Mouse (Mus musculus): Measurements from ENCODE around the gene Dst. TPM values are rescaled to one million over a fixed set of nuclear protein-coding genes. Genes with fewer than 3 reads are reported as not detected.

The Dst gene
- 21.6 and 23.3 TPM in 2 replicates for polyA plus RNA-seq (2021; fragmentation: Nextera tagmentation)
- long read RNA-seq, experiment 1, partial matches to known transcripts, result 76 of 81 reads
- long read RNA-seq, experiment 1, other reads (novel, unspliced or antisense), result 5 of 81 reads
- long read RNA-seq, experiment 2, partial matches to known transcripts, result 35 of 49 reads
- long read RNA-seq, experiment 2, other reads (novel, unspliced or antisense), result 14 of 49 reads

GRCm38 (mm10) chr1:33908191-33908962 is at the start of gene Dst:
Gene Dst, plus strand, starts transcription at chr1:33908225.

GRCm38 (mm10) chr1:33907421-33908190 is 419 bp upstream of the Dst start, which contains the start of gene Bend6:
Gene Bend6, minus strand, starts transcription at chr1:33907816.

Small RNA genes within 50 kb of the gene (microRNA-seq; reads per million reads assigned to microRNA genes)
- 0.64 reads per million for gene Mir6896

Other genes starting within 250 kb of the Dst start
- gene Prim2, start 238.4 kb upstream of the Dst start, polyA plus RNA-seq (2021; fragmentation: Nextera tagmentation), result 4.4 and 5.1 TPM in 2 replicates
- 7.7 and 8.4 TPM in 2 replicates for gene Rab23, start 188.3 kb upstream of the Dst start, polyA plus RNA-seq (2021; fragmentation: Nextera tagmentation)
- 14.3 and 17.4 TPM in 2 replicates for gene Bag2, start 150.4 kb upstream of the Dst start, polyA plus RNA-seq (2021; fragmentation: Nextera tagmentation)
- 8.6 and 10.3 TPM in 2 replicates for gene Zfp451, start 93.6 kb upstream of the Dst start, polyA plus RNA-seq (2021; fragmentation: Nextera tagmentation)
- 50.6 and 60.9 TPM in 2 replicates for gene Bend6, start 409 bp upstream of the Dst start, polyA plus RNA-seq (2021; fragmentation: Nextera tagmentation)

Data from layer of hippocampus, adult 6 months (tissue).